ENCODE assay signal across 16 mouse cellular contexts in the genomic region with DNA sequence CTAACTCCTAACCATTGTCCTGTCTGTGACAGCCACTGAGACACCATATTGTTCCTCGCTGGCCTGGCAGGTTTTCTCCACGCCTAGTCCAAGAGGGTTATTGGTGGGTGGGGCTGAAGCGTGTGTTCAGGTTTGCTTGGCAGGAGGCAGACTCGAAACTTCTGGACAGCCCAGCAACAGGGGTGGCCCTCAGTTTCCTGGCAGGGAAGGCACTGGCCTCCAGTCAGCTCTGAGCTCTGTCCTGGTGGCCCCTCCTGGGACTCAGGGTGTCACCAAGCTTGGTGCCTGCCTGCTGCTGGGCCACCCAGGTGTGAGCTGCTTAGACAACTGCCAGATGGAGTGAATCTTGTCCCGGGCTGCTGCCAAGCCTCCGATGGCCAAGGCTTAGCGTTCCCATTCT. TPM values are rescaled to one million over a fixed set of nuclear protein-coding genes. Genes with fewer than 3 reads are reported as not detected.
DNase-seq lines count a peak whose midpoint lies in the region; ATAC-seq and TF ChIP-seq lines count a peak whose summit lies in the region.
"Had no signal": no experiment of that assay in that cellular context is flagged by ENCODE, and none has a peak within 500 bp of the region (broad histone marks: within the 10 kb centered on the region; RNA-seq: fewer than 3 reads in every experiment).

No protein-coding gene starts in this region.

- no peak for DNase-seq in cerebellum, adult 8-10 months
- DNase-seq in hindbrain, embryonic 10.5 days (ENCODE audit: low spot score), result no peak
- peak; percentile 63 for DNase-seq in midbrain, postnatal 0 days (ENCODE audit: low spot score)
- no peak for DNase-seq in midbrain, embryonic 11.5 days (ENCODE audit: low spot score, missing footprints)
- peak; percentile 64 for DNase-seq in large intestine, adult 2 months (ENCODE audit: low read depth, low spot score)
- no peak for DNase-seq in c-Kit-positive CD71-positive TER-119-positive erythroid progenitor cells, embryonic 14.5 days (ENCODE audit: low spot score)
- DNase-seq: gastrocnemius, postnatal 36 days; kidney, adult 2 months; right cerebral cortex, adult 18-20 months; thymus, adult 2 months had no signal

- no peak for TF ChIP-seq CTCF in midbrain, postnatal 0 days (IDR thresholded peaks at IDR 0.05)

- H3K27ac ChIP-seq in hindbrain, embryonic 13.5 days, result peak overlapping the region; percentile 9; the same call in 1 of the 2 replicates
- no peak overlapping the region for H3K27ac ChIP-seq in hindbrain, embryonic 10.5 days
- no peak overlapping the region for H3K27ac ChIP-seq in midbrain, postnatal 0 days (ENCODE audit: low read depth, low read length)
- H3K27ac ChIP-seq in midbrain, embryonic 11.5 days (ENCODE audit: low read depth, low read length), result no peak overlapping the region
- H3K27ac ChIP-seq: forebrain, embryonic 10.5 days; layer of hippocampus, adult 2 months had no signal

- no peak overlapping the region for H3K4me3 ChIP-seq in hindbrain, embryonic 13.5 days
- no peak overlapping the region for H3K4me3 ChIP-seq in hindbrain, embryonic 10.5 days
- H3K4me3 ChIP-seq in midbrain, postnatal 0 days (ENCODE audit: low read depth, low read length), result no peak overlapping the region
- H3K4me3 ChIP-seq in midbrain, embryonic 11.5 days (ENCODE audit: low read depth, low read length), result no peak overlapping the region
- H3K4me3 ChIP-seq: forebrain, embryonic 10.5 days; layer of hippocampus, adult 2 months had no signal

- no peak overlapping the region for H3K4me2 ChIP-seq in hindbrain, embryonic 13.5 days
- no peak overlapping the region for H3K4me2 ChIP-seq in midbrain, postnatal 0 days (ENCODE audit: low read depth, low read length, poor library complexity, severe bottlenecking)
- H3K4me2 ChIP-seq in midbrain, embryonic 11.5 days, result no peak overlapping the region
- H3K4me2 ChIP-seq: liver, embryonic 11.5 days had no signal

- no peak overlapping the region for H3K9ac ChIP-seq in hindbrain, embryonic 13.5 days
- no peak overlapping the region for H3K9ac ChIP-seq in midbrain, postnatal 0 days (replicated peaks; ENCODE audit: low read length, poor library complexity, severe bottlenecking)
- H3K9ac ChIP-seq in midbrain, embryonic 11.5 days (ENCODE audit: low read length), result no peak overlapping the region

- no peaks in the 10 kb centered on the region for H3K27me3 ChIP-seq in hindbrain, embryonic 13.5 days
- no peaks in the 10 kb centered on the region for H3K27me3 ChIP-seq in hindbrain, embryonic 10.5 days (ENCODE audit: insufficient read depth, poor library complexity, severe bottlenecking)
- H3K27me3 ChIP-seq in midbrain, postnatal 0 days (ENCODE audit: insufficient read depth, low read length), result no peaks in the 10 kb centered on the region
- no peaks in the 10 kb centered on the region for H3K27me3 ChIP-seq in midbrain, embryonic 11.5 days (ENCODE audit: control insufficient read depth, insufficient read depth, low read length)

- 87% methylated on average over 7 of the region's 7 CpGs for WGBS in hindbrain, embryonic 13.5 days
- 87% methylated on average over 7 of the region's 7 CpGs for WGBS in hindbrain, embryonic 10.5 days
- 67% methylated on average over 7 of the region's 7 CpGs for WGBS in midbrain, postnatal 0 days
- 86% methylated on average over 7 of the region's 7 CpGs for WGBS in midbrain, embryonic 11.5 days
- 26% methylated on average over 7 of the region's 7 CpGs for WGBS in large intestine, adult 2 months

- peaks cover 13% of the 10 kb centered on the region; the same call in 1 of the 2 replicates for H3K4me1 ChIP-seq in hindbrain, embryonic 13.5 days (replicated peaks)
- peaks cover 11% of the 10 kb centered on the region for H3K4me1 ChIP-seq in hindbrain, embryonic 10.5 days (replicated peaks)
- H3K4me1 ChIP-seq in midbrain, postnatal 0 days (ENCODE audit: insufficient read depth, low read length), result no peaks in the 10 kb centered on the region
- no peaks in the 10 kb centered on the region for H3K4me1 ChIP-seq in midbrain, embryonic 11.5 days (ENCODE audit: control insufficient read depth, insufficient read depth, low read length)

- 0 out of 2 replicates have a peak, but pooled peaks have one; percentile 21 for ATAC-seq in cerebellum, adult (ENCODE audit: insufficient number of reproducible peaks, low FRiP score, low TSS enrichment)
- ATAC-seq in hindbrain, embryonic 13.5 days (ENCODE audit: low FRiP score), result no peak
- ATAC-seq in midbrain, postnatal 0 days (ENCODE audit: low FRiP score), result no peak; the same call in 1 of the 2 replicates
- no peak for ATAC-seq in midbrain, embryonic 11.5 days (ENCODE audit: low FRiP score)

- H3K9me3 ChIP-seq in hindbrain, embryonic 13.5 days, result no peaks in the 10 kb centered on the region
- peaks cover 13% of the 10 kb centered on the region; the same call in 1 of the 2 replicates for H3K9me3 ChIP-seq in hindbrain, embryonic 10.5 days
- H3K9me3 ChIP-seq in midbrain, postnatal 0 days (ENCODE audit: low read length), result no peaks in the 10 kb centered on the region
- no peaks in the 10 kb centered on the region for H3K9me3 ChIP-seq in midbrain, embryonic 11.5 days (ENCODE audit: control insufficient read depth, low read length)

- H3K36me3 ChIP-seq in hindbrain, embryonic 13.5 days, result peaks cover 67% of the 10 kb centered on the region
- peaks cover 100% of the 10 kb centered on the region for H3K36me3 ChIP-seq in hindbrain, embryonic 10.5 days
- 0 out of 2 replicates have a peak, but pooled peaks cover 5% of the 10 kb centered on the region for H3K36me3 ChIP-seq in midbrain, postnatal 0 days (ENCODE audit: insufficient read depth, low read length)
- H3K36me3 ChIP-seq in midbrain, embryonic 11.5 days (ENCODE audit: control insufficient read depth, insufficient read depth, low read length), result peaks cover 62% of the 10 kb centered on the region

RNA-seq across cellular contexts. Expression of a gene that starts 56.4 kb away (rescaled TPM):
- 14.0 and 17.2 TPM in 2 replicates for polyA plus RNA-seq in hindbrain, embryonic 13.5 days (2015; fragmentation: Nextera tagmentation; extraction: Ambion mirVana)
- 36.0 and 43.9 TPM in 2 replicates for polyA plus RNA-seq in hindbrain, embryonic 10.5 days (2016; fragmentation: Nextera tagmentation; extraction: Ambion mirVana)
- total RNA-seq in midbrain, postnatal 0 days (2014; rRNA removed), result 13.5 and 24.9 TPM in 2 replicates
- 2.7 and 3.9 TPM in 2 replicates for polyA plus RNA-seq in midbrain, postnatal 0 days (2015; fragmentation: Nextera tagmentation; extraction: Ambion mirVana)
- 37.8 and 44.7 TPM in 2 replicates for polyA plus RNA-seq in midbrain, embryonic 11.5 days (2014; fragmentation: Nextera tagmentation; extraction: Ambion mirVana)
- 4.4 and 5.2 TPM in 2 replicates for polyA plus RNA-seq in large intestine, adult 2 months (2012; rRNA removed)
- total RNA-seq: neutrophil, adult 5-6 weeks had no signal

Comparison
In these comparisons a context has a peak if more than half of its experiments do, and no peak if none do; other contexts are left out.
1. DNase-seq: peak in midbrain, postnatal 0 days (single experiment) and large intestine, adult 2 months (single experiment); none in cerebellum, adult 8-10 months (single experiment), hindbrain, embryonic 10.5 days (single experiment), midbrain, embryonic 11.5 days (single experiment) and c-Kit-positive CD71-positive TER-119-positive erythroid progenitor cells, embryonic 14.5 days (single experiment).